Mouse (Mus musculus): ENCODE results near the gene Vamp8. TPM values are rescaled to one million over a fixed set of nuclear protein-coding genes. Genes with fewer than 3 reads are reported as not detected.

Vamp8 gene
- polyA plus RNA-seq, 1 experiment from 2014 or later: 69.6 TPM

GRCm38 (mm10) chr6:72359891-72360598 is 30.5 kb downstream of the Vamp8 start:
- no peak overlapping the region for H3K4me2 ChIP-seq (ENCODE audit: low read depth, low read length)
- 82% methylated on average over 11 of the region's 11 CpGs for WGBS
- H3K4me1 ChIP-seq (ENCODE audit: control insufficient read depth, insufficient read depth, low read length): 0 out of 2 replicates have a peak, but pooled peaks cover 2% of the 10 kb centered on the region
- DNase-seq (ENCODE audit: low spot score) (no peak), ATAC-seq (replicated peaks; ENCODE audit: insufficient number of reproducible peaks, low FRiP score, low TSS enrichment, low read depth) (no peak)
- no peak overlapping the region for H3K27ac ChIP-seq (replicated peaks; ENCODE audit: low read depth, low read length)
- no peaks in the 10 kb centered on the region for H3K27me3 ChIP-seq (ENCODE audit: control insufficient read depth, insufficient read depth, low read length)
- no peak overlapping the region for H3K4me3 ChIP-seq (ENCODE audit: low read depth, low read length)
- no peak overlapping the region; the same call in 1 of the 2 replicates for H3K9ac ChIP-seq (replicated peaks; ENCODE audit: low read length)
- no peaks in the 10 kb centered on the region for H3K9me3 ChIP-seq (replicated peaks; ENCODE audit: control insufficient read depth, low read length)
- H3K36me3 ChIP-seq (replicated peaks; ENCODE audit: control insufficient read depth, insufficient read depth, low read depth, low read length): peaks cover 6% of the 10 kb centered on the region

DNA sequence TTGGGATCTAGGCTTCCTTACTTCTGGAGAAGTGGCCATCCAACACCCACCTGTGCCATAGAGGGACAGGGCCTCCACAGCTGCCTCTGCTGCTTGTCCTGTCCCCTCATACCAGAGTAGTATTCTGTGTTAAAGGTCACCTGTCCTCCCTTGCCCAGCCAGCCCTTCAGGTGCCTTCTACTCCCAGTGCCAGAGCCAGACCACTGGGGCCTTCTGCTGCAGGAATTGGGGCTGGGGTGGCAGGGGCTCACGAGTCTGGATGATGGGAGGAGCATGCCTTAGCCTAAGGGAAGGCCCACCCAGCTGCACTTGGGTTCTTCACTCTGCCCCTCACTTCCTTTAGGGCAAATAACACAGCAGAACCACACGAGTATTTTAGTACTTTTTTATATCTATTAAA is 31.2 kb downstream of the Vamp8 start:
- DNase-seq (ENCODE audit: low spot score) (no peak), ATAC-seq (replicated peaks; ENCODE audit: insufficient number of reproducible peaks, low FRiP score, low TSS enrichment, low read depth) (no peak)
- WGBS: 71% methylated on average over 2 of the region's 2 CpGs
- no peak overlapping the region for H3K27ac ChIP-seq (replicated peaks; ENCODE audit: low read depth, low read length)
- no peaks in the 10 kb centered on the region for H3K9me3 ChIP-seq (replicated peaks; ENCODE audit: control insufficient read depth, low read length)
- no peak overlapping the region for H3K4me2 ChIP-seq (ENCODE audit: low read depth, low read length)
- H3K27me3 ChIP-seq (ENCODE audit: control insufficient read depth, insufficient read depth, low read length): no peaks in the 10 kb centered on the region
- peaks cover 2% of the 10 kb centered on the region; the same call in 1 of the 2 replicates for H3K4me1 ChIP-seq (ENCODE audit: control insufficient read depth, insufficient read depth, low read length)
- peaks cover 6% of the 10 kb centered on the region for H3K36me3 ChIP-seq (replicated peaks; ENCODE audit: control insufficient read depth, insufficient read depth, low read depth, low read length)
- no peak overlapping the region for H3K9ac ChIP-seq (replicated peaks; ENCODE audit: low read length)
- no peak overlapping the region for H3K4me3 ChIP-seq (ENCODE audit: low read depth, low read length)

DNA sequence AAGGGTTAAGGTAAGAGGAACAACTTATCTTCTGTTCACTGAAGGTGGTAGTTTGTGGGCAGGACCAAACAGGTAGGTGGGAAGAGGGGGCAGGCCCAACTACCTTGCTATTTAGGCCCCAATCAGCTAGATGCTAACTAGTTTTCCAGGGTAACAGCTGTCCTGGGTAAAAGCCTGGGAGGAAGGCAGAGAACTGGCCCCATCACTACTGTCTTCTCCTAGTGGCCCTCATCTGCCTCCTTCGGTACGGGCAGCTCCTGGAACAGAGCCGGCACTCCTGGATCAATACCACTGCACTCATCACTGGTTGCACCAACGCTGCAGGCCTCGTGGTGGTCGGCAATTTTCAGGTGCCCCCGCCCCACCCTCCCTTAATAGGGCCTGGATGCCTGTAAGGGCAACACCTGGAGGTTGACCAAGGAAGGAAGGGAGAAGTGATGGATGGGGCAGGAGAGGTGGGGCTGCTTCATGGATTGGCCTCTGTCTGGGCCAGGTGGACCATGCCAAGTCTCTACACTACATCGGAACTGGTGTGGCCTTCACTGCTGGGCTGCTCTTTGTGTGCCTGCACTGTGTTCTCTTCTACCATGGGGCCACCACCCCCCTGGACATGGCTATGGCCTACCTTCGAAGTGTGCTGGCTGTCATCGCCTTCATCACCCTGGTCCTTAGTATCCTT is 32.3 kb downstream of the Vamp8 start:
- ATAC-seq (replicated peaks; ENCODE audit: insufficient number of reproducible peaks, low FRiP score, low TSS enrichment, low read depth): no peak
- WGBS: 88% methylated on average over 10 of the region's 10 CpGs
- Histone ChIP-seq H3K27ac (replicated peaks; ENCODE audit: low read depth, low read length) (no peak overlapping the region), H3K36me3 (replicated peaks; ENCODE audit: control insufficient read depth, insufficient read depth, low read depth, low read length) (peaks cover 6% of the 10 kb centered on the region), H3K4me3 (ENCODE audit: low read depth, low read length) (no peak overlapping the region), H3K27me3 (ENCODE audit: control insufficient read depth, insufficient read depth, low read length) (no peaks in the 10 kb centered on the region), H3K4me1 (ENCODE audit: control insufficient read depth, insufficient read depth, low read length) (peaks cover 2% of the 10 kb centered on the region; the same call in 1 of the 2 replicates), H3K9ac (replicated peaks; ENCODE audit: low read length) (no peak overlapping the region), H3K4me2 (ENCODE audit: low read depth, low read length) (no peak overlapping the region), H3K9me3 (replicated peaks; ENCODE audit: control insufficient read depth, low read length) (no peaks in the 10 kb centered on the region)
- no peak for DNase-seq (ENCODE audit: low spot score)

DNA sequence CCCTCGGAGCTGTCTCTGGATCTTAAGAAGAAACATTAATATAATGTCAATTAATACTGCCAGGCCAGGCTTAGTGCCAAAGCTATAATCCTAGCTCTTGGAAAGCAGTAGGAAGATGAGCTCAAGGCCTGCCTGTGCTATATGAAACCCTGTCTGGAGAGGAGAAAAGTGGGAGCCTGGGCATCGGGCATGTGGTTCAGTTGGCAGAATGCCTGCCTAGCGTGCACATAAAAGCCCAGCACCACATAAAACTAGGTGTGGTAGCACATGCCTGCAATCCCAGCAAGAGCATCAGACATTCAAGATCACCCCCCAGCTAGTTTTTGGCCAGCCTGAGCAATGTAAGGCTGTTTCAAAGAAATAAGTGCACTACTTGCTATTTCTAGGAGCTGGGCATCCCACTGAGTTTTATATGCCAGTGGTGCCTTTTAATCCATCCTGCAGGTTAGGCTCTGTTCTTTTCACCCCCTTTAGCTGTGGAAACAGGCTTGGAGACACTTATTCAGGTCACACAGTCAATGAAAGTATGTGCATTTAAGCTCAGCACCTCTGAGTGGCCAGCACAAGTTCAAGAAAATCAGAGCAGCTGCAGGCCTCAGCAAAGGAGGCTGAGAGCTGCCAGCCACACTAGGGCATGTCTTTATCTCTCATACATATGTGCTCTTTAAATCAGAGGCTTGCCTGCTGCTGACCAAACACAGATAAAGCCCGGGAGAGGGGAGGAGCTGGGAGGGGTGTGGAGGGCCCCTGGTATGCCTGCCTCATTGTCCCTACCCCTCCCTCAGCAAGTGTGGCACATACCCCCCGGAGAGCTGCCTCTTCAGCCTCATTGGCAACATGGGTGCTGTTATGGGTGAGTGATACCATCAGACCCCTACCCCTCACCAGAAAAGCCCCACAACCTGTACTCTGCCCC is 33.1 kb downstream of the Vamp8 start:
- H3K9me3 ChIP-seq (replicated peaks; ENCODE audit: control insufficient read depth, low read length): no peaks in the 10 kb centered on the region
- no peak for ATAC-seq (replicated peaks; ENCODE audit: insufficient number of reproducible peaks, low FRiP score, low TSS enrichment, low read depth)

GRCm38 (mm10) chr6:72356001-72356532 is 34.4 kb downstream of the Vamp8 start:
- no peak overlapping the region for H3K27ac ChIP-seq (replicated peaks; ENCODE audit: low read depth, low read length)
- peaks cover 6% of the 10 kb centered on the region for H3K36me3 ChIP-seq (replicated peaks; ENCODE audit: control insufficient read depth, insufficient read depth, low read depth, low read length)
- peaks cover under 1% of the 10 kb centered on the region; the same call in 1 of the 2 replicates for H3K4me1 ChIP-seq (ENCODE audit: control insufficient read depth, insufficient read depth, low read length)
- no peaks in the 10 kb centered on the region for H3K27me3 ChIP-seq (ENCODE audit: control insufficient read depth, insufficient read depth, low read length)
- DNase-seq (ENCODE audit: low spot score): no peak
- peak overlapping the region; percentile 72 for H3K9ac ChIP-seq (replicated peaks; ENCODE audit: low read length)
- ATAC-seq (replicated peaks; ENCODE audit: insufficient number of reproducible peaks, low FRiP score, low TSS enrichment, low read depth): 0 out of 2 replicates have a peak, but pooled peaks have one; percentile 5
- H3K9me3 ChIP-seq (replicated peaks; ENCODE audit: control insufficient read depth, low read length): no peaks in the 10 kb centered on the region
- 33% methylated on average over 8 of the region's 8 CpGs for WGBS
- H3K4me3 ChIP-seq (ENCODE audit: low read depth, low read length): peak overlapping the region; percentile 56
- H3K4me2 ChIP-seq (ENCODE audit: low read depth, low read length): peak overlapping the region; percentile 97

More for the DNA sequence above, 33.1 kb downstream of the Vamp8 start:
- H3K27me3 ChIP-seq (ENCODE audit: control insufficient read depth, insufficient read depth, low read length): no peaks in the 10 kb centered on the region
- H3K4me1 ChIP-seq (ENCODE audit: control insufficient read depth, insufficient read depth, low read length): peaks cover 2% of the 10 kb centered on the region; the same call in 1 of the 2 replicates
- H3K4me2 ChIP-seq (ENCODE audit: low read depth, low read length): no peak overlapping the region
- H3K9ac ChIP-seq (replicated peaks; ENCODE audit: low read length): no peak overlapping the region
- peaks cover 6% of the 10 kb centered on the region for H3K36me3 ChIP-seq (replicated peaks; ENCODE audit: control insufficient read depth, insufficient read depth, low read depth, low read length)
- 78% methylated on average over 5 of the region's 5 CpGs for WGBS
- DNase-seq (ENCODE audit: low spot score): no peak
- H3K4me3 ChIP-seq (ENCODE audit: low read depth, low read length): no peak overlapping the region
- no peak overlapping the region for H3K27ac ChIP-seq (replicated peaks; ENCODE audit: low read depth, low read length)

DNA sequence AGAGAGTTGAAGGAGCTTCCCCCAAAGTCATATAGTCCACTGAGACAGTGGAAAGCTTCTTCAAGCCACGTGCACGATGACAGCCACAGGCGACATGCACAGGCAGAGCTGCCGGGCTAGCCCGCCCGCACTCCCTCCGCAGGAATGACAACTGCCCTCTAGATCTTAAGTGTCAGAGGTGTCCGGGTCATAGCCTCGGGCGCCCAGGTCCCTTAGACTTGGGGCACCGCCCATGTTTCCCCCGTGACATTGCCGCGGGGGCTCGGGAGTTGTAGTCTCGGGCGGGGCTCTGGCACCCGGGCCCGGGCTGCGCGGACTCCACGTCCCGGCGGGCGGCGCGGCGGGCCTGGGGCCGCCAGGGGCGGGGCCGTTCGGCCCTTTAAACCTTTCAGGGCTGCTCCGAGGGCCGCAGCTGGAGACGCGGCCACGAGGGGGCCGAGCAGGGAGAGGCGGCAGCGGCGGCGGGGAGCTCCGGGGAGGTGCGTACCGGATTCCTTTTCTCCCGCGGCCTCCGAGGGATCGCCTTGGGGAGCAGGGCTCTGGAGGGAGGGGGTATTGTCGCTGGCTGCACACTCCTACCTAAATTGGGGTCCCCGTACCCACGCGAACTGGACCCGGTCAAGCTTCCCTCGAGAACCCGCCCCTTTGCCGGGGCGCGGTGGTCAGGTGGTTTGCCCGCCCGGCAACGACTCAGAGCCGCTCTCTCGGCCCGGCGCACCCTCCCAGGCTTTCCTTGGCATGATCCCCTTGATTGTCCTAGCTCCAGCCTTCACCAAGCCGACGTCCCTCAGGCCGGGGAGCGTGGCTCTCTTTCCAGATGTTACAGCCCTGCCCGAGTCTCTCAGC is 35.2 kb downstream of the Vamp8 start, which contains the start of gene Tmem150a:
Tmem150a (plus strand) TSS at position 382 of the 846 bp plus-strand sequence.
- no peaks in the 10 kb centered on the region; the same call in 1 of the 2 replicates for H3K4me1 ChIP-seq (ENCODE audit: control insufficient read depth, insufficient read depth, low read length)
- peak within 1 kb of the TSS; percentile 56 for H3K4me3 ChIP-seq (ENCODE audit: low read depth, low read length)
- peak within 1 kb of the TSS; percentile 97 for H3K4me2 ChIP-seq (ENCODE audit: low read depth, low read length)
- H3K9ac ChIP-seq (replicated peaks; ENCODE audit: low read length): peak within 1 kb of the TSS; percentile 72
- no peak within 1 kb of the TSS for H3K27ac ChIP-seq (replicated peaks; ENCODE audit: low read depth, low read length)
- under 1% methylated on average over 68 of the region's 71 CpGs for WGBS
- ATAC-seq (replicated peaks; ENCODE audit: insufficient number of reproducible peaks, low FRiP score, low TSS enrichment, low read depth) (peak; percentile 80), DNase-seq (ENCODE audit: low spot score) (peak; percentile 85)
- H3K36me3 ChIP-seq (replicated peaks; ENCODE audit: control insufficient read depth, insufficient read depth, low read depth, low read length): peaks cover 1% of the 10 kb centered on the region
- no peaks in the 10 kb centered on the region for H3K27me3 ChIP-seq (ENCODE audit: control insufficient read depth, insufficient read depth, low read length)
- no peaks in the 10 kb centered on the region for H3K9me3 ChIP-seq (replicated peaks; ENCODE audit: control insufficient read depth, low read length)

DNA sequence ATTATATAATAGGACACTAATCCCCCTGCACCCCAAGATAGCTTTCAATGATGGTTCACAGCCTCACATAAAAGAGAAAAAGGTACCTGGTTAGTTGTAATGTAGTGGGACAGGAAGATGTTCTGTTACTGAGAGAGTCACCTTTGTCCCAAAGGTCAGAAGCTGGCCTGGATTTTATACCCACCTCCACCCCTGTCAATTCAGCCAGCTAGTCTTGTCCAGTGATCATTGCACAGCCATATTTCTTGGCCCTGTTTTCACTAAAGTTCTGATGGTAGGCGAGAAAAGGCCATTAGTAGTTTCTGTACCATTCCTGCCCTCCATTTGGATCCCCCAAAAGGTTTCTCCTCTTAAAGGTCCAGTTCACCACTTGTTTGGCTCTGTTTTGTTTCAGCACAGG is 36.5 kb downstream of the Vamp8 start:
- Histone ChIP-seq H3K9me3 (replicated peaks; ENCODE audit: control insufficient read depth, low read length) (no peaks in the 10 kb centered on the region), H3K4me1 (ENCODE audit: control insufficient read depth, insufficient read depth, low read length) (no peaks in the 10 kb centered on the region; the same call in none of the 2 replicates), H3K4me2 (ENCODE audit: low read depth, low read length) (no peak overlapping the region), H3K36me3 (replicated peaks; ENCODE audit: control insufficient read depth, insufficient read depth, low read depth, low read length) (no peaks in the 10 kb centered on the region), H3K27me3 (ENCODE audit: control insufficient read depth, insufficient read depth, low read length) (no peaks in the 10 kb centered on the region), H3K4me3 (ENCODE audit: low read depth, low read length) (no peak overlapping the region), H3K27ac (replicated peaks; ENCODE audit: low read depth, low read length) (no peak overlapping the region), H3K9ac (replicated peaks; ENCODE audit: low read length) (no peak overlapping the region)
- 75% methylated on average over 1 of the region's 1 CpGs for WGBS
- DNase-seq (ENCODE audit: low spot score) (no peak), ATAC-seq (replicated peaks; ENCODE audit: insufficient number of reproducible peaks, low FRiP score, low TSS enrichment, low read depth) (no peak)

All from embryonic facial prominence, embryonic 11.5 days (tissue).